Mouse (Mus musculus) Patski (cell line): ENCODE data around the gene Fgfr2. TPM values are rescaled to one million over a fixed set of nuclear protein-coding genes. Genes with fewer than 3 reads are reported as not detected.
A peak's percentile ranks its signal among the peaks of the same experiment; 100 is the strongest.

Experiments used
- ATAC-seq: fragments of 100-300 bp; one replicate; pipeline ENCODE4 v1.8.0; 2021
- CTCF ChIA-PET: fragments of 350-600 bp; sonication (Branson Sonifier 250); formaldehyde crosslinking; loops from one replicate; lab custom pipeline; 2022; ENCODE audit warnings: inconsistent platforms; lab: Charles Lee
- POLR2A ChIA-PET: fragments of 350-600 bp; sonication (Branson Sonifier 250); formaldehyde crosslinking; loops from one replicate; lab custom pipeline; 2022; ENCODE audit warnings: antibody characterized with exemption, inconsistent platforms; lab: Charles Lee
- DNase-seq: peaks from one replicate; pipeline ENCODE4 v3.0.0-alpha.2; 2011; ENCODE audit warnings: low read depth, low spot score
- H3K27me3 ChIP-seq: fragments of 371-371 bp; one replicate; pipeline ENCODE4 v1.5.1; 2021
- CTCF ChIP-seq: fragments of 100-300 bp; IDR thresholded peaks from one replicate; pipeline ENCODE4 v1.5.1; 2021
- in situ Hi-C: fragments of 300-500 bp; cut with MboI; formaldehyde crosslinking; loops from 3 replicates; pipeline ENCODE4 v1.11.1; 2018; ENCODE audit warnings: low pct_unique_long_range_greater_than_20kb, mixed read lengths
- polyA plus RNA-seq: library from polyadenylated mRNA; unstranded; gene quantifications from one replicate; pipeline ENCODE4 v1.2.3, GENCODE M21; 2021

Fgfr2 gene
- polyA plus RNA-seq, 1 experiment from 2014 or later = 48.8 TPM

- no peak for ATAC-seq
- CTCF ChIA-PET = no interaction called here
- TF ChIP-seq CTCF = no peak
- in situ Hi-C loops = no loop called here
- H3K27me3 ChIP-seq = no peaks in the 10 kb centered on the region
- no peak for DNase-seq
- POLR2A ChIA-PET = no interaction called here
These were observed 364.3 kb downstream of the Fgfr2 start for GRCm38 (mm10) chr7:132758875-132759274.

- ChIA-PET POLR2A (interaction anchor here (0.6 to 0.7 kb wide), 2 partner anchors 18 to 29 kb away, joined by 3 read pairs; no protein-coding TSS in a partner anchor), CTCF (no interaction called here)
- ATAC-seq = no peak
- no peak for TF ChIP-seq CTCF
- in situ Hi-C loops = no loop called here
- H3K27me3 ChIP-seq = no peaks in the 10 kb centered on the region
- no peak for DNase-seq
These were observed 366.8 kb downstream of the Fgfr2 start for GRCm38 (mm10) chr7:132756325-132756724.

GRCm38 (mm10) chr7:132754389-132754750 is 368.8 kb downstream of the Fgfr2 start:
- ATAC-seq = peak; percentile 33
- DNase-seq = no peak
- POLR2A ChIA-PET = no interaction called here
- no peak for TF ChIP-seq CTCF
- in situ Hi-C loops = no loop called here
- CTCF ChIA-PET = no interaction called here
- H3K27me3 ChIP-seq = no peaks in the 10 kb centered on the region

GRCm38 (mm10) chr7:132753518-132754388 is 369.4 kb downstream of the Fgfr2 start:
- ChIA-PET CTCF (no interaction called here), POLR2A (interaction anchor here (1.3 kb wide), 1 partner anchor 8 kb away, joined by 6 read pairs; no protein-coding TSS in a partner anchor)
- no peak for ATAC-seq
- no peak for DNase-seq
- in situ Hi-C loops = no loop called here
- no peak for TF ChIP-seq CTCF
- no peaks in the 10 kb centered on the region for H3K27me3 ChIP-seq

GRCm38 (mm10) chr7:132751716-132752115 is 371.4 kb downstream of the Fgfr2 start:
- ChIA-PET CTCF (interaction anchor here (1.6 kb wide), 2 partner anchors 12 to 23 kb away, joined by 3 read pairs; no protein-coding TSS in a partner anchor), POLR2A (interaction anchor here (0.7 kb wide), 1 partner anchor 18 kb away, joined by 3 read pairs; no protein-coding TSS in a partner anchor)
- H3K27me3 ChIP-seq = no peaks in the 10 kb centered on the region
- TF ChIP-seq CTCF = no peak
- DNase-seq (peak; percentile 61), ATAC-seq (peak; percentile 32)
- in situ Hi-C loops = no loop called here

GRCm38 (mm10) chr7:132749504-132749903 is 373.6 kb downstream of the Fgfr2 start:
- H3K27me3 ChIP-seq = no peaks in the 10 kb centered on the region
- ChIA-PET CTCF (no interaction called here), POLR2A (no interaction called here)
- DNase-seq (no peak), ATAC-seq (no peak)
- TF ChIP-seq CTCF = no peak
- in situ Hi-C loops = no loop called here

GRCm38 (mm10) chr7:132748076-132748769 is 374.9 kb downstream of the Fgfr2 start:
- no peak for TF ChIP-seq CTCF
- ATAC-seq (no peak), DNase-seq (no peak)
- H3K27me3 ChIP-seq = no peaks in the 10 kb centered on the region
- ChIA-PET CTCF (no interaction called here), POLR2A (interaction anchor here (0.8 kb wide), 1 partner anchor 156 kb away, joined by 8 read pairs; no protein-coding TSS in a partner anchor)
- in situ Hi-C loops = no loop called here

GRCm38 (mm10) chr7:132747096-132747495 is 376.1 kb downstream of the Fgfr2 start:
- no peak for DNase-seq
- ATAC-seq = no peak
- no peak for TF ChIP-seq CTCF
- in situ Hi-C loops = no loop called here
- POLR2A ChIA-PET = no interaction called here
- CTCF ChIA-PET = interaction anchor here (0.8 to 1.6 kb wide), 2 partner anchors 9 to 14 kb away, joined by 3 read pairs; no protein-coding TSS in a partner anchor
- no peaks in the 10 kb centered on the region for H3K27me3 ChIP-seq

- ATAC-seq (no peak), DNase-seq (no peak)
- ChIA-PET POLR2A (no interaction called here), CTCF (no interaction called here)
- H3K27me3 ChIP-seq = no peaks in the 10 kb centered on the region
- TF ChIP-seq CTCF = no peak
- in situ Hi-C loops = no loop called here
These were observed 380.2 kb downstream of the Fgfr2 start for GRCm38 (mm10) chr7:132742912-132743311.

GRCm38 (mm10) chr7:132739829-132740228 is 383.3 kb downstream of the Fgfr2 start:
- ATAC-seq (no peak), DNase-seq (no peak)
- no peaks in the 10 kb centered on the region for H3K27me3 ChIP-seq
- ChIA-PET POLR2A (no interaction called here), CTCF (interaction anchor here (1.0 kb wide), 1 partner anchor 12 kb away, joined by 3 read pairs; no protein-coding TSS in a partner anchor)
- in situ Hi-C loops = no loop called here
- TF ChIP-seq CTCF = no peak
